Comparison of ENCODE assay signal across 15 mouse cellular contexts in genomic region chr11:19023356-19023755, GRCm38 (mm10). TPM values are rescaled to one million over a fixed set of nuclear protein-coding genes. Genes with fewer than 3 reads are reported as not detected.
A peak's percentile ranks its signal among the peaks of the same experiment; 100 is the strongest.
DNase-seq lines count a peak whose midpoint lies in the region; ATAC-seq and TF ChIP-seq lines count a peak whose summit lies in the region.
"Had no signal": no experiment of that assay in that cellular context is flagged by ENCODE, and none has a peak within 500 bp of the region (broad histone marks: within the 10 kb centered on the region; RNA-seq: fewer than 3 reads in every experiment).

No protein-coding gene starts in this region.

- H3K9ac ChIP-seq in heart, embryonic 15.5 days: no peak overlapping the region
- no peak overlapping the region for H3K9ac ChIP-seq in lung, embryonic 14.5 days
- H3K9ac ChIP-seq in neural tube, embryonic 12.5 days: no peak overlapping the region
- H3K9ac ChIP-seq: embryonic facial prominence, embryonic 13.5 days; forebrain, embryonic 13.5 days; liver, embryonic 13.5 days; midbrain, embryonic 12.5 days; stomach, embryonic 15.5 days had no signal

- TF ChIP-seq CTCF in lung, embryonic 14.5 days (IDR thresholded peaks at IDR 0.05; ENCODE audit: low read depth): no peak

- no peaks in the 10 kb centered on the region for H3K27me3 ChIP-seq in heart, embryonic 15.5 days
- H3K27me3 ChIP-seq in lung, embryonic 14.5 days (ENCODE audit: insufficient read depth, low read length): no peaks in the 10 kb centered on the region
- no peaks in the 10 kb centered on the region for H3K27me3 ChIP-seq in neural tube, embryonic 12.5 days (replicated peaks)
- H3K27me3 ChIP-seq: stomach, embryonic 15.5 days had no signal

- DNase-seq in heart, postnatal 14 days: no peak
- peak; percentile 31 for DNase-seq in lung, embryonic 14.5 days
- DNase-seq in lung, adult 18-20 months: no peak
- DNase-seq in embryo, embryonic 11 days: peak; percentile 36
- no peak for DNase-seq in left cerebral cortex, adult 11 months (ENCODE audit: low spot score)
- DNase-seq: cerebellum, adult 9-11 months; liver, embryonic 13.5 days; thymus, postnatal 25 days had no signal

- intact Hi-C loops in heart, postnatal 14 days (cut with DNase I): loop anchor here (5.0 to 10.0 kb wide), 2 partner anchors 201 to 1559 kb away; no protein-coding TSS in a partner anchor

- no peak overlapping the region for H3K27ac ChIP-seq in heart, embryonic 15.5 days
- 0 out of 2 replicates have a peak overlapping the region, but pooled peaks have one; percentile 36 for H3K27ac ChIP-seq in lung, embryonic 14.5 days (ENCODE audit: low read depth)
- no peak overlapping the region for H3K27ac ChIP-seq in neural tube, embryonic 12.5 days
- H3K27ac ChIP-seq: embryonic facial prominence, embryonic 13.5 days; forebrain, embryonic 13.5 days; liver, embryonic 13.5 days; midbrain, embryonic 12.5 days had no signal

- H3K4me3 ChIP-seq in heart, embryonic 15.5 days: no peak overlapping the region
- H3K4me3 ChIP-seq in lung, embryonic 14.5 days (ENCODE audit: low read depth, low read length): no peak overlapping the region
- no peak overlapping the region for H3K4me3 ChIP-seq in neural tube, embryonic 12.5 days
- H3K4me3 ChIP-seq: embryonic facial prominence, embryonic 13.5 days; forebrain, embryonic 13.5 days; liver, embryonic 13.5 days; midbrain, embryonic 12.5 days; stomach, embryonic 15.5 days had no signal

- H3K36me3 ChIP-seq in heart, embryonic 15.5 days: no peaks in the 10 kb centered on the region
- H3K36me3 ChIP-seq in lung, embryonic 14.5 days (ENCODE audit: insufficient read depth): no peaks in the 10 kb centered on the region
- no peaks in the 10 kb centered on the region for H3K36me3 ChIP-seq in neural tube, embryonic 12.5 days
- H3K36me3 ChIP-seq: embryonic facial prominence, embryonic 13.5 days; liver, embryonic 13.5 days; midbrain, embryonic 12.5 days; stomach, embryonic 15.5 days had no signal

- H3K9me3 ChIP-seq in heart, embryonic 15.5 days (replicated peaks): no peaks in the 10 kb centered on the region
- H3K9me3 ChIP-seq in lung, embryonic 14.5 days (ENCODE audit: low read depth, low read length): no peaks in the 10 kb centered on the region
- no peaks in the 10 kb centered on the region for H3K9me3 ChIP-seq in neural tube, embryonic 12.5 days
- H3K9me3 ChIP-seq: embryonic facial prominence, embryonic 13.5 days; forebrain, embryonic 13.5 days; liver, embryonic 13.5 days; midbrain, embryonic 12.5 days; stomach, embryonic 15.5 days had no signal

- H3K4me1 ChIP-seq in heart, embryonic 15.5 days (replicated peaks): peaks cover 21% of the 10 kb centered on the region
- H3K4me1 ChIP-seq in lung, embryonic 14.5 days (ENCODE audit: insufficient read depth): peaks cover 18% of the 10 kb centered on the region
- peaks cover 41% of the 10 kb centered on the region for H3K4me1 ChIP-seq in neural tube, embryonic 12.5 days

- WGBS in heart, embryonic 15.5 days: 31% methylated on average over 5 of the region's 5 CpGs
- WGBS in lung, embryonic 14.5 days: 19% methylated on average over 5 of the region's 5 CpGs
- WGBS in neural tube, embryonic 12.5 days: 12% methylated on average over 5 of the region's 5 CpGs

- ATAC-seq in heart, embryonic 15.5 days (replicated peaks; ENCODE audit: insufficient number of reproducible peaks, insufficient read depth, low FRiP score, low read depth): no peak
- no peak for ATAC-seq in lung, embryonic 14.5 days (ENCODE audit: insufficient read depth)
- ATAC-seq in neural tube, embryonic 12.5 days (ENCODE audit: low FRiP score, low read depth): no peak
- ATAC-seq: forebrain, embryonic 13.5 days; intestine, postnatal 0 days had no signal

- H3K4me2 ChIP-seq in heart, embryonic 15.5 days: 0 out of 2 replicates have a peak overlapping the region, but pooled peaks have one; percentile 13
- no peak overlapping the region; the same call in 1 of the 2 replicates for H3K4me2 ChIP-seq in lung, embryonic 14.5 days
- H3K4me2 ChIP-seq in neural tube, embryonic 12.5 days (replicated peaks): peak overlapping the region; percentile 37
- H3K4me2 ChIP-seq: embryonic facial prominence, embryonic 13.5 days; forebrain, embryonic 13.5 days; liver, embryonic 13.5 days; midbrain, embryonic 12.5 days had no signal

RNA-seq across cellular contexts. Expression of gene Meis1, which starts 4.6 kb away (rescaled TPM):
- 51.8 and 67.7 TPM in 2 replicates for polyA plus RNA-seq in heart, embryonic 15.5 days (2015; fragmentation: Nextera tagmentation; extraction: Ambion mirVana)
- total RNA-seq in heart, postnatal 14 days (2021): 10 to 100 TPM; 30.1 to 33.9 TPM
- polyA plus RNA-seq in lung, embryonic 14.5 days (2014; fragmentation: Nextera tagmentation; extraction: Ambion mirVana): 122 and 132 TPM in 2 replicates
- polyA plus RNA-seq in neural tube, embryonic 12.5 days (2016; fragmentation: Nextera tagmentation; extraction: Ambion mirVana): 188 and 191 TPM in 2 replicates

Comparison
In these comparisons a context has a peak if more than half of its experiments do, and no peak if none do; other contexts are left out.
1. DNase-seq: peak in lung, embryonic 14.5 days (single experiment) and embryo, embryonic 11 days (single experiment); none in heart, postnatal 14 days (0 of 2), lung, adult 18-20 months (0 of 2) and left cerebral cortex, adult 11 months (single experiment).